Mouse (Mus musculus): ENCODE data around the gene Spock1. TPM values are rescaled to one million over a fixed set of nuclear protein-coding genes. Genes with fewer than 3 reads are reported as not detected.
A peak's percentile ranks its signal among the peaks of the same experiment; 100 is the strongest.

Spock1 gene
- polyA plus RNA-seq (2016; fragmentation: Nextera tagmentation; extraction: Ambion mirVana), result 1.1 and 1.2 TPM in 2 replicates

- peak within 1 kb of the TSS; percentile 63 for H3K4me3 ChIP-seq
- H3K27me3 ChIP-seq (ENCODE audit: poor library complexity, severe bottlenecking), result peaks cover 54% of the 10 kb centered on the region
- 1% methylated on average over 32 of the region's 32 CpGs for WGBS
- peaks cover 12% of the 10 kb centered on the region for H3K4me1 ChIP-seq
- 0 out of 2 replicates have a peak, but pooled peaks cover 4% of the 10 kb centered on the region for H3K9me3 ChIP-seq
- no peaks in the 10 kb centered on the region for H3K36me3 ChIP-seq (replicated peaks)
- H3K27ac ChIP-seq, result peak within 1 kb of the TSS; percentile 76
- peak; percentile 87 for DNase-seq (ENCODE audit: extremely low spot score, low spot score)
These were observed at the start of gene Spock1 for GRCm38 (mm10) chr13:57908266-57908582. TSS of gene Spock1 (minus strand) at chr13:57908332.

- Histone ChIP-seq H3K9me3 (no peaks in the 10 kb centered on the region), H3K4me3 (no peak overlapping the region), H3K4me1 (peaks cover 8% of the 10 kb centered on the region; the same call in 1 of the 2 replicates), H3K36me3 (replicated peaks) (no peaks in the 10 kb centered on the region), H3K27me3 (ENCODE audit: poor library complexity, severe bottlenecking) (no peaks in the 10 kb centered on the region), H3K27ac (no peak overlapping the region)
- no peak for DNase-seq (ENCODE audit: extremely low spot score, low spot score)
- 92% methylated on average over 12 of the region's 12 CpGs for WGBS
These were observed 42.0 kb upstream of the Spock1 start for GRCm38 (mm10) chr13:57950091-57950490.

GRCm38 (mm10) chr13:57949513-57949912 lies 41.4 kb upstream of the Spock1 start:
- Histone ChIP-seq H3K27ac (no peak overlapping the region), H3K27me3 (ENCODE audit: poor library complexity, severe bottlenecking) (no peaks in the 10 kb centered on the region)
- 94% methylated on average over 4 of the region's 4 CpGs for WGBS

GRCm38 (mm10) chr13:57945197-57945596 lies 37.1 kb upstream of the Spock1 start:
- Histone ChIP-seq H3K27ac (no peak overlapping the region), H3K9me3 (no peaks in the 10 kb centered on the region), H3K4me1 (peaks cover 12% of the 10 kb centered on the region), H3K27me3 (ENCODE audit: poor library complexity, severe bottlenecking) (no peaks in the 10 kb centered on the region), H3K4me3 (no peak overlapping the region), H3K36me3 (replicated peaks) (no peaks in the 10 kb centered on the region)
- 75% methylated on average over 11 of the region's 11 CpGs for WGBS
- no peak for DNase-seq (ENCODE audit: extremely low spot score, low spot score)

More at GRCm38 (mm10) chr13:57949513-57949912, 41.4 kb upstream of the Spock1 start:
- H3K36me3 ChIP-seq (replicated peaks), result no peaks in the 10 kb centered on the region
- no peaks in the 10 kb centered on the region for H3K9me3 ChIP-seq
- DNase-seq (ENCODE audit: extremely low spot score, low spot score), result no peak
- H3K4me1 ChIP-seq, result peaks cover 9% of the 10 kb centered on the region; the same call in 1 of the 2 replicates
- no peak overlapping the region for H3K4me3 ChIP-seq

- H3K9me3 ChIP-seq, result no peaks in the 10 kb centered on the region
- no peak for DNase-seq (ENCODE audit: extremely low spot score, low spot score)
- WGBS, result 84% methylated on average over 5 of the region's 5 CpGs
- no peaks in the 10 kb centered on the region for H3K36me3 ChIP-seq (replicated peaks)
- H3K27ac ChIP-seq, result no peak overlapping the region
- no peaks in the 10 kb centered on the region for H3K27me3 ChIP-seq (ENCODE audit: poor library complexity, severe bottlenecking)
- H3K4me1 ChIP-seq, result peaks cover 12% of the 10 kb centered on the region
- H3K4me3 ChIP-seq, result no peak overlapping the region
These were observed 36.3 kb upstream of the Spock1 start for GRCm38 (mm10) chr13:57944434-57944833.

- DNase-seq (ENCODE audit: extremely low spot score, low spot score), result no peak
- Histone ChIP-seq H3K9me3 (no peaks in the 10 kb centered on the region), H3K36me3 (replicated peaks) (no peaks in the 10 kb centered on the region), H3K4me3 (no peak overlapping the region), H3K27me3 (ENCODE audit: poor library complexity, severe bottlenecking) (no peaks in the 10 kb centered on the region), H3K27ac (no peak overlapping the region), H3K4me1 (peaks cover 12% of the 10 kb centered on the region)
These were observed 35.8 kb upstream of the Spock1 start for GRCm38 (mm10) chr13:57943900-57944299.

- H3K27ac ChIP-seq, result 0 out of 2 replicates have a peak overlapping the region, but pooled peaks have one; percentile 26
- WGBS, result 82% methylated on average over 4 of the region's 4 CpGs
These were observed 29.5 kb upstream of the Spock1 start for GRCm38 (mm10) chr13:57937463-57938229.

GRCm38 (mm10) chr13:57931998-57932397 lies 23.9 kb upstream of the Spock1 start:
- Histone ChIP-seq H3K4me3 (no peak overlapping the region), H3K27me3 (ENCODE audit: poor library complexity, severe bottlenecking) (no peaks in the 10 kb centered on the region), H3K4me1 (peaks cover 27% of the 10 kb centered on the region), H3K36me3 (replicated peaks) (no peaks in the 10 kb centered on the region), H3K9me3 (no peaks in the 10 kb centered on the region), H3K27ac (peak overlapping the region; percentile 76; the same call in 1 of the 2 replicates)
- 96% methylated on average over 9 of the region's 9 CpGs for WGBS
- DNase-seq (ENCODE audit: extremely low spot score, low spot score), result no peak

More at GRCm38 (mm10) chr13:57937463-57938229, 29.5 kb upstream of the Spock1 start:
- Histone ChIP-seq H3K4me3 (no peak overlapping the region), H3K36me3 (replicated peaks) (no peaks in the 10 kb centered on the region), H3K27me3 (ENCODE audit: poor library complexity, severe bottlenecking) (no peaks in the 10 kb centered on the region), H3K4me1 (peaks cover 15% of the 10 kb centered on the region), H3K9me3 (no peaks in the 10 kb centered on the region)
- DNase-seq (ENCODE audit: extremely low spot score, low spot score), result no peak

GRCm38 (mm10) chr13:57931376-57931775 lies 23.2 kb upstream of the Spock1 start:
- no peak for DNase-seq (ENCODE audit: extremely low spot score, low spot score)
- no peaks in the 10 kb centered on the region for H3K9me3 ChIP-seq
- WGBS, result 52% methylated on average over 3 of the region's 3 CpGs
- H3K4me1 ChIP-seq, result peaks cover 27% of the 10 kb centered on the region
- H3K36me3 ChIP-seq (replicated peaks), result no peaks in the 10 kb centered on the region
- no peak overlapping the region for H3K4me3 ChIP-seq
- H3K27ac ChIP-seq, result peak overlapping the region; percentile 76
- H3K27me3 ChIP-seq (ENCODE audit: poor library complexity, severe bottlenecking), result no peaks in the 10 kb centered on the region

GRCm38 (mm10) chr13:57930720-57931119 lies 22.6 kb upstream of the Spock1 start:
- Histone ChIP-seq H3K4me3 (no peak overlapping the region), H3K9me3 (no peaks in the 10 kb centered on the region), H3K4me1 (peaks cover 27% of the 10 kb centered on the region), H3K27ac (peak overlapping the region; percentile 76), H3K27me3 (ENCODE audit: poor library complexity, severe bottlenecking) (no peaks in the 10 kb centered on the region), H3K36me3 (replicated peaks) (no peaks in the 10 kb centered on the region)
- WGBS, result 41% methylated on average over 5 of the region's 5 CpGs
- no peak for DNase-seq (ENCODE audit: extremely low spot score, low spot score)

GRCm38 (mm10) chr13:57930283-57930682 lies 22.2 kb upstream of the Spock1 start:
- peaks cover 27% of the 10 kb centered on the region for H3K4me1 ChIP-seq
- H3K4me3 ChIP-seq, result no peak overlapping the region
- WGBS, result 53% methylated on average over 2 of the region's 2 CpGs
- H3K27me3 ChIP-seq (ENCODE audit: poor library complexity, severe bottlenecking), result no peaks in the 10 kb centered on the region
- peak overlapping the region; percentile 76 for H3K27ac ChIP-seq
- no peak for DNase-seq (ENCODE audit: extremely low spot score, low spot score)
- H3K9me3 ChIP-seq, result no peaks in the 10 kb centered on the region
- no peaks in the 10 kb centered on the region for H3K36me3 ChIP-seq (replicated peaks)

GRCm38 (mm10) chr13:57919947-57920346 lies 11.8 kb upstream of the Spock1 start:
- DNase-seq (ENCODE audit: extremely low spot score, low spot score), result no peak
- no peak overlapping the region for H3K4me3 ChIP-seq
- 95% methylated on average over 4 of the region's 4 CpGs for WGBS
- no peaks in the 10 kb centered on the region for H3K27me3 ChIP-seq (ENCODE audit: poor library complexity, severe bottlenecking)
- H3K36me3 ChIP-seq (replicated peaks), result no peaks in the 10 kb centered on the region
- H3K9me3 ChIP-seq, result peaks cover 3% of the 10 kb centered on the region; the same call in 1 of the 2 replicates
- H3K4me1 ChIP-seq, result no peaks in the 10 kb centered on the region
- H3K27ac ChIP-seq, result no peak overlapping the region

- Histone ChIP-seq H3K4me3 (no peak overlapping the region), H3K4me1 (peaks cover 12% of the 10 kb centered on the region), H3K27ac (no peak overlapping the region), H3K9me3 (0 out of 2 replicates have a peak, but pooled peaks cover 4% of the 10 kb centered on the region), H3K27me3 (ENCODE audit: poor library complexity, severe bottlenecking) (peaks cover 36% of the 10 kb centered on the region), H3K36me3 (replicated peaks) (no peaks in the 10 kb centered on the region)
- 89% methylated on average over 9 of the region's 9 CpGs for WGBS
- DNase-seq (ENCODE audit: extremely low spot score, low spot score), result no peak
These were observed 3.0 kb upstream of the Spock1 start for GRCm38 (mm10) chr13:57911171-57911570.

Data from forebrain, embryonic 10.5 days (tissue).